Mouse (Mus musculus) layer of hippocampus, postnatal 25 days (tissue): ENCODE measurements around the gene Fgf15. TPM values are rescaled to one million over a fixed set of nuclear protein-coding genes. Genes with fewer than 3 reads are reported as not detected.

Experiments
- DNase-seq, 2 experiments: peaks; one replicate each; pipeline ENCODE4 v3.0.0; 2022; ENCODE audit warnings: mixed read lengths in 2 of 2, low spot score in 1 of 2; ENCODE audit errors: extremely low spot score in 1 of 2
- total RNA-seq, 2 experiments: library from RNA; stranded (reverse); gene quantifications; 2 replicates each; pipeline ENCODE4 v1.2.3; 2021

The Fgf15 gene
- total RNA-seq, 2 experiments from 2014 or later = not detected

GRCm38 (mm10) chr7:144928889-144929210 is 32.5 kb downstream of the Fgf15 start:
- DNase-seq = no peak

- DNase-seq = no peak
These were observed 33.2 kb downstream of the Fgf15 start for GRCm38 (mm10) chr7:144929506-144929905.

- DNase-seq = no peak
These were observed 33.6 kb downstream of the Fgf15 start for GRCm38 (mm10) chr7:144929931-144930330.

- DNase-seq = peak in 1 of 2 experiments; percentile 7
These were observed 35.4 kb downstream of the Fgf15 start for GRCm38 (mm10) chr7:144931778-144932177.

GRCm38 (mm10) chr7:144932389-144932937 is 36.1 kb downstream of the Fgf15 start:
- no peak for DNase-seq

- DNase-seq = no peak
These were observed 37.0 kb downstream of the Fgf15 start for GRCm38 (mm10) chr7:144933336-144933735.

- DNase-seq = no peak
These were observed 37.5 kb downstream of the Fgf15 start for GRCm38 (mm10) chr7:144933796-144934195.

GRCm38 (mm10) chr7:144934901-144935300 is 38.6 kb downstream of the Fgf15 start:
- no peak for DNase-seq

GRCm38 (mm10) chr7:144935563-144935962 is 39.2 kb downstream of the Fgf15 start:
- no peak for DNase-seq

- no peak for DNase-seq
These were observed 40.1 kb downstream of the Fgf15 start for GRCm38 (mm10) chr7:144936311-144936880.

GRCm38 (mm10) chr7:144937490-144937889 is 41.2 kb downstream of the Fgf15 start:
- peak; percentile 90 to 94 for DNase-seq

GRCm38 (mm10) chr7:144937899-144938517 is 41.7 kb downstream of the Fgf15 start:
- DNase-seq = no peak

GRCm38 (mm10) chr7:144938661-144939343 is 42.5 kb downstream of the Fgf15 start:
- no peak for DNase-seq

GRCm38 (mm10) chr7:144939344-144940002 is 43.1 kb downstream of the Fgf15 start, which contains the start of gene Ccnd1:
Ccnd1 (minus strand) TSS chr7:144939925.
- DNase-seq = peak in 1 of 2 experiments; percentile 55

- DNase-seq = no peak
These were observed 43.8 kb downstream of the Fgf15 start for GRCm38 (mm10) chr7:144940003-144940571.

GRCm38 (mm10) chr7:144940585-144940984 is 44.3 kb downstream of the Fgf15 start:
- no peak for DNase-seq

GRCm38 (mm10) chr7:144941242-144941831 is 45.0 kb downstream of the Fgf15 start:
- peak in 1 of 2 experiments; percentile 54 for DNase-seq

GRCm38 (mm10) chr7:144942071-144942743 is 45.9 kb downstream of the Fgf15 start:
- no peak for DNase-seq

- DNase-seq = no peak
These were observed 46.4 kb downstream of the Fgf15 start for GRCm38 (mm10) chr7:144942744-144943135.

- peak in 1 of 2 experiments; percentile 68 for DNase-seq
These were observed 46.9 kb downstream of the Fgf15 start for GRCm38 (mm10) chr7:144943254-144943653.
